Mouse (Mus musculus): ENCODE data around the gene Prnp. TPM values are rescaled to one million over a fixed set of nuclear protein-coding genes. Genes with fewer than 3 reads are reported as not detected.
A peak's percentile ranks its signal among the peaks of the same experiment; 100 is the strongest.

Gene Prnp
- polyA plus RNA-seq, 1 experiment from 2014 or later = 23.7 TPM

DNA sequence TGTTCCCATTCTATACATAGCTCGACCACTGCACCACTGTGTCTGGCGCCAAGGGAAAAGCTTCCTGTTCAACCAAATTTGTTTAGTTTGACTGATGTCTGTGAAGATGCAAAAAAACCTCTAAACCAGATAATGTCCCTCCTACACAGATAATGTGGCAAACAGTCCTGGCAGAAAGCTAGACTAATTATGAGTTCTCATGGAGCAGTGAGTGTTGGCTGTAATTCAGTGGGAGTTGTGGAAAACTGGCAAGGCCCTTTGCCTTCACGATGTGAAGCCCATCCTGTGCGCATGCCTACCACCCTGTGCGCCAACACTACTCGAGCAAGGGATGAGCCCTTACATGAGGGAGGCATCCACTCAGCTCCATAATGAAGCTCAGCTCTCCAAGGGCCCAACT lies 36.0 kb downstream of the Prnp start:
- DNase-seq (ENCODE audit: low spot score) (no peak), ATAC-seq (replicated peaks; ENCODE audit: insufficient number of reproducible peaks, low FRiP score, low TSS enrichment, low read depth) (no peak)
- Histone ChIP-seq H3K27ac (replicated peaks; ENCODE audit: low read depth, low read length) (no peak overlapping the region), H3K4me2 (ENCODE audit: low read depth, low read length) (no peak overlapping the region), H3K27me3 (ENCODE audit: control insufficient read depth, insufficient read depth, low read length) (no peaks in the 10 kb centered on the region), H3K4me3 (ENCODE audit: low read depth, low read length) (no peak overlapping the region), H3K4me1 (ENCODE audit: control insufficient read depth, insufficient read depth, low read length) (no peaks in the 10 kb centered on the region), H3K9me3 (replicated peaks; ENCODE audit: control insufficient read depth, low read length) (no peaks in the 10 kb centered on the region), H3K36me3 (replicated peaks; ENCODE audit: control insufficient read depth, insufficient read depth, low read depth, low read length) (no peaks in the 10 kb centered on the region), H3K9ac (replicated peaks; ENCODE audit: low read length) (no peak overlapping the region)
- WGBS = 92% methylated on average over 6 of the region's 6 CpGs

DNA sequence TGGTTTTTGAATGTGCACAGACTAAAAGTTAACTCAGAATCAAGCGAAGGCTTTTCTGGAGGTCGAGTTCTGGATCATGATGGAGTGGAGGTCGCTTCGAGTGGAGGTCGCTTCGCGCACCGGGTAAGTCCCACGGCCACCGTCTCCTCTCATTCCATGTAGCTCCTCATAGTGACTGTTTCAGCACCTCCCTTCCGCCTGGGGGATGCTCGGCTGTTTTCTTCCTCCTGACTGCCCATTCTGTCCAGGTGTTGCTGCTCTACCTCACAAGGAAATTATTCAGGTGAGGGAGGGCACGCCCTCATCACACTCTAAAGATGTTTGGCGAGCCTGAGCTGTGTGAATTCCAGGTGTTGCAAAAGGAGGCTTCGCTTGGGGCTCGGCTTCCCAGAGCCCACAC lies 36.6 kb downstream of the Prnp start:
- ATAC-seq (replicated peaks; ENCODE audit: insufficient number of reproducible peaks, low FRiP score, low TSS enrichment, low read depth) (no peak), DNase-seq (ENCODE audit: low spot score) (no peak)
- H3K4me2 ChIP-seq (ENCODE audit: low read depth, low read length) = no peak overlapping the region
- no peaks in the 10 kb centered on the region for H3K27me3 ChIP-seq (ENCODE audit: control insufficient read depth, insufficient read depth, low read length)
- H3K4me3 ChIP-seq (ENCODE audit: low read depth, low read length) = no peak overlapping the region
- no peak overlapping the region for H3K27ac ChIP-seq (replicated peaks; ENCODE audit: low read depth, low read length)
- no peak overlapping the region for H3K9ac ChIP-seq (replicated peaks; ENCODE audit: low read length)
- H3K36me3 ChIP-seq (replicated peaks; ENCODE audit: control insufficient read depth, insufficient read depth, low read depth, low read length) = no peaks in the 10 kb centered on the region
- no peaks in the 10 kb centered on the region for H3K9me3 ChIP-seq (replicated peaks; ENCODE audit: control insufficient read depth, low read length)
- H3K4me1 ChIP-seq (ENCODE audit: control insufficient read depth, insufficient read depth, low read length) = no peaks in the 10 kb centered on the region
- 89% methylated on average over 16 of the region's 16 CpGs for WGBS

DNA sequence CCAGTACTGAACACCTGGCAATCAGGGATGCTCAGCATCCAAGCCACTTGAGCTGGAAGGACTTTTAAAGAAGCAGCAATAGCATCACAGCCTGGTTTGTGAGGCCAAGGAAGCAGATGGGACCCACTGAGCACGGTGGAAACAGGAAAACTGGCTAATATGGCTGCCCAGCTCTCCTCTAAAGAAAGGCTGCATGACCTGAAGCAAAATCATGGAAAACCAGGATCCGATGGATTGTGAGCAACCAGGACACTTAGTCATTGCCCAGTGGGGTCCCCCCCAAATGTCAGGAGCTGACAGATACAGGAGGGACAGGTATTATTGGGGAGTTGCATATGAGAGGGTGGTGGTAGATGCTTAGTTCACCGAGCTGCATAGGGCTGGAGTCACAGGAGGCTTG lies 38.4 kb downstream of the Prnp start:
- H3K4me3 ChIP-seq (ENCODE audit: low read depth, low read length) = no peak overlapping the region
- no peak overlapping the region for H3K27ac ChIP-seq (replicated peaks; ENCODE audit: low read depth, low read length)
- 79% methylated on average over 3 of the region's 3 CpGs for WGBS
- no peaks in the 10 kb centered on the region for H3K4me1 ChIP-seq (ENCODE audit: control insufficient read depth, insufficient read depth, low read length)
- no peak overlapping the region for H3K4me2 ChIP-seq (ENCODE audit: low read depth, low read length)
- ATAC-seq (replicated peaks; ENCODE audit: insufficient number of reproducible peaks, low FRiP score, low TSS enrichment, low read depth) = no peak
- DNase-seq (ENCODE audit: low spot score) = no peak
- H3K9me3 ChIP-seq (replicated peaks; ENCODE audit: control insufficient read depth, low read length) = no peaks in the 10 kb centered on the region
- H3K36me3 ChIP-seq (replicated peaks; ENCODE audit: control insufficient read depth, insufficient read depth, low read depth, low read length) = no peaks in the 10 kb centered on the region
- peaks cover 5% of the 10 kb centered on the region; the same call in 1 of the 2 replicates for H3K27me3 ChIP-seq (ENCODE audit: control insufficient read depth, insufficient read depth, low read length)
- no peak overlapping the region for H3K9ac ChIP-seq (replicated peaks; ENCODE audit: low read length)

DNA sequence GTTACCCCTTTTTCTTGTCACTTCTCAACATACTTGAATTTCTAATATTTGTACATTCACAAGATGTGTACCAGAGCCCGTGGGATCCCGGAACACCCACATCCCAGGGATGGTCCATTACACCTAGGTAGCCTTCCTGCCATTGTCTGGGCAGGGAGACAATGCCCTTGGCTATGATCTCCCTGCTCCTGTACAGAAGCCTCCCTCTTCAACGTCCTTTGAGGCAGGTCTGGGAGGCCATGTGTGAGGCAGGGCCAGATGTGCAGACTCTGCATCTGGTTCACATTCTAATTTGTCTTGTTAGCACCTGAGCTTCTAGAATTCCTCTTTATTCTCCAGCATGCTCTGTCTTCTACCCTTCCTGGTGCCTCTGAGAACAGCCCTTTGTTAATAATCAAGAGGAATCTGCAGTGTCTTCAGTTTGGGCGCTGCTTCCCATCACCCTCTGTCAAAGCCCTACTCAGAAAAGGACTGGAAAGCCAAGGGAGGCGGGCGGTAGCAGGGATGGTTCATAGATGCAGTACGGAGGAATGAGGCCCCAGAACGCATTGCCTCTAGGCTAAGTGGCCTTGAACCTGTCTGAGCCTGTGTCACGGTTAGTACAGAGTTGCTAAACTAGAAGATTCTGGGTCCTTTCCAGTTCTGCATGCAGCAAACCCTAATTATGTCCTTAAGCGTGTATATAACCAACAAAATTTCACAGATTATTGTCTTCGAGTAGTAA lies 39.4 kb downstream of the Prnp start:
- no peaks in the 10 kb centered on the region for H3K9me3 ChIP-seq (replicated peaks; ENCODE audit: control insufficient read depth, low read length)
- no peak for ATAC-seq (replicated peaks; ENCODE audit: insufficient number of reproducible peaks, low FRiP score, low TSS enrichment, low read depth)
- no peak overlapping the region for H3K4me2 ChIP-seq (ENCODE audit: low read depth, low read length)
- no peak for DNase-seq (ENCODE audit: low spot score)
- no peaks in the 10 kb centered on the region for H3K36me3 ChIP-seq (replicated peaks; ENCODE audit: control insufficient read depth, insufficient read depth, low read depth, low read length)
- no peak overlapping the region for H3K4me3 ChIP-seq (ENCODE audit: low read depth, low read length)
- no peaks in the 10 kb centered on the region for H3K4me1 ChIP-seq (ENCODE audit: control insufficient read depth, insufficient read depth, low read length)
- no peak overlapping the region for H3K27ac ChIP-seq (replicated peaks; ENCODE audit: low read depth, low read length)
- peaks cover 10% of the 10 kb centered on the region for H3K27me3 ChIP-seq (ENCODE audit: control insufficient read depth, insufficient read depth, low read length)
- WGBS = 63% methylated on average over 11 of the region's 11 CpGs
- H3K9ac ChIP-seq (replicated peaks; ENCODE audit: low read length) = no peak overlapping the region

DNA sequence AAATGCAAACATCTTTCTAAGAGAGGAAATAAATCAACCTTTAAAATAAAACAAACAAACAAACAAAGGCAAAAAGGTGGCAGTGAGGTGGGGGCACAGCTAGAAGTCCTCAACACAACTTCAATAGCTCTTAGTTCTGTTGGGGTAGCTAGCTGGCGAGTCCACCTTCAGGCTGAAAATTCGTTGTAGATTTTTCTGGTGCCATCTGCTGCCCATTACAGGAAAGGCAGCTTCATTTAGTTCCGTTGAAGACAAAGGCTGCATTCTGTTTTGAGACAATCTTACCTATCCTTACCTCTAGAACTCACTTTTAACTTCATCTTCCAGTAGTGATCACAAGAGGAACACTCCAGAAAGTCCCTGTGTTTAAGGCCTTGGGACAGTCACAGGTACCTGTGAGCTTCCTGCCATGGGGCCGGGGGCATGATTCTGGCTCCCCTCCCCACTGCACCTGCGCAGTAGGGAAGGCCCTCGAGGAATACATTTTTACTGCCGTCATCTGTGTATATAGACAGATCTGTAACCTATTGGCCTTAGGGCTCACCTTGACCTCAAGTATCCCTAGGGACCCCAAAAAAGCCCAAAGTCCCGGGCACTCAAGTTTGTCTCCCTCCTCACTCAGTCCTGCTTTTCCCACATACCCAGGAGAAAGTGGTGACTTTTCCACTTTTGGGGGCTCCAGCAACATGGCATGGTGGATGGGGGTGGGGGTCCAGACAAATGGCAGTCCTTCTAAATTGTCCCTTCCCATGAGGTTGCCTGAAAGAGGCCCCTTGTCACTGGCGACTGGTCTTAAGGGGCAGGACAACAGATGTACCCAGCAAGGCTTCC lies 40.3 kb downstream of the Prnp start:
- H3K9me3 ChIP-seq (replicated peaks; ENCODE audit: control insufficient read depth, low read length) = no peaks in the 10 kb centered on the region
- H3K27me3 ChIP-seq (ENCODE audit: control insufficient read depth, insufficient read depth, low read length) = peaks cover 10% of the 10 kb centered on the region
- no peak overlapping the region for H3K4me3 ChIP-seq (ENCODE audit: low read depth, low read length)
- no peak overlapping the region for H3K27ac ChIP-seq (replicated peaks; ENCODE audit: low read depth, low read length)
- no peak overlapping the region for H3K4me2 ChIP-seq (ENCODE audit: low read depth, low read length)
- DNase-seq (ENCODE audit: low spot score) = peak; percentile 75
- ATAC-seq (replicated peaks; ENCODE audit: insufficient number of reproducible peaks, low FRiP score, low TSS enrichment, low read depth) = 0 out of 2 replicates have a peak, but pooled peaks have one; percentile 29
- WGBS = 49% methylated on average over 9 of the region's 9 CpGs
- no peaks in the 10 kb centered on the region for H3K4me1 ChIP-seq (ENCODE audit: control insufficient read depth, insufficient read depth, low read length)
- H3K9ac ChIP-seq (replicated peaks; ENCODE audit: low read length) = no peak overlapping the region
- no peaks in the 10 kb centered on the region for H3K36me3 ChIP-seq (replicated peaks; ENCODE audit: control insufficient read depth, insufficient read depth, low read depth, low read length)

DNA sequence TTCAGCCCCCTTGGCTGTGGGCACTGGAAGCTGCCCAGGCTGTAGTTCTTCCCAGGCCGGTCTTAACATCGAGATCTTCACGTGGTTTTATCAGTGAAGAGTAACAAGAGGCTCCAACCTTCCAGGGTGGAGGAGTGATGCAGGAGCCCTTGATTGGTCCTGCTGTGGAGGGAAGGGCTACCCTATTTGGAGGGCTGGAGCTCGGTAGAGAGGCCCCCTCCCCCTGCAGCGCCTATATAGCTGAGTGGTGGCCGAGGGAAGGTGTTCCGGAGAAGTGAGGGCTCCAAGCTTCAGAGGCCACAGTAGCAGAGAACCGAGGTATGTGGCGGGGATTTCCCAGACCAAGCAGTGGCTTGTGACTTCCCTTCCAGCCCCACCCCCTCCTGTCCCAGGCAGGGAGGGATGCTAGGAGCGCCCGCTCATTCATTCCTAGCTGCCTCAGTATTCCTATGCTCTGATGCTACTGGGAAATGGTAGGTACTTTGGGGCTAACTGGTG lies 40.9 kb downstream of the Prnp start, which contains the start of gene Prnd:
Gene Prnd (plus strand): TSS at position 264 of the 498 bp plus-strand sequence.
- Histone ChIP-seq H3K36me3 (replicated peaks; ENCODE audit: control insufficient read depth, insufficient read depth, low read depth, low read length) (no peaks in the 10 kb centered on the region), H3K27me3 (ENCODE audit: control insufficient read depth, insufficient read depth, low read length) (peaks cover 10% of the 10 kb centered on the region), H3K27ac (replicated peaks; ENCODE audit: low read depth, low read length) (no peak within 1 kb of the TSS), H3K9me3 (replicated peaks; ENCODE audit: control insufficient read depth, low read length) (no peaks in the 10 kb centered on the region), H3K9ac (replicated peaks; ENCODE audit: low read length) (no peak within 1 kb of the TSS), H3K4me3 (ENCODE audit: low read depth, low read length) (no peak within 1 kb of the TSS), H3K4me1 (ENCODE audit: control insufficient read depth, insufficient read depth, low read length) (no peaks in the 10 kb centered on the region), H3K4me2 (ENCODE audit: low read depth, low read length) (no peak within 1 kb of the TSS)
- DNase-seq (ENCODE audit: low spot score) (peak; percentile 26), ATAC-seq (replicated peaks; ENCODE audit: insufficient number of reproducible peaks, low FRiP score, low TSS enrichment, low read depth) (0 out of 2 replicates have a peak, but pooled peaks have one; percentile 10)
- WGBS = 12% methylated on average over 11 of the region's 11 CpGs

DNA sequence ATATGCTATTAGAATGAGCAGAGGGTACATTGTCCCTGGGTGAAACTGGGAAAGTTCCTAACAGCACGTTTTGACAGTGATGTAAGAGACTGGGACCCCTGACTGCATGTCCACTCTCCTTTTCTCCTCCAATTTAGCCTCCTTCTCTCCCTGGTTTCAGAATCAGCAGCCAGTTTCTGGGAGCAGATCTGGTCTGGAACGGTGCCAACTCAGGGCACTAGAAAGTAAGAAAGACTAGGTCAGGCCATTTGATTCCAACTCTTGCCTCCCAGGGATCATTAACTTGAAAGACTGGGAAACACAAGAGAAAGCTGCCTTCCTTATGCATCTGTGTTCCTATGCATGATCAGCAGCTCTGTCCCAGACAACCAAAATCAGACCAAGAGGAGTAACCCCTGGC lies 42.7 kb downstream of the Prnp start:
- no peak overlapping the region for H3K4me2 ChIP-seq (ENCODE audit: low read depth, low read length)
- H3K4me1 ChIP-seq (ENCODE audit: control insufficient read depth, insufficient read depth, low read length) = no peaks in the 10 kb centered on the region
- peaks cover 10% of the 10 kb centered on the region for H3K27me3 ChIP-seq (ENCODE audit: control insufficient read depth, insufficient read depth, low read length)
- H3K4me3 ChIP-seq (ENCODE audit: low read depth, low read length) = no peak overlapping the region
- H3K36me3 ChIP-seq (replicated peaks; ENCODE audit: control insufficient read depth, insufficient read depth, low read depth, low read length) = no peaks in the 10 kb centered on the region
- ATAC-seq (replicated peaks; ENCODE audit: insufficient number of reproducible peaks, low FRiP score, low TSS enrichment, low read depth) = no peak
- no peaks in the 10 kb centered on the region for H3K9me3 ChIP-seq (replicated peaks; ENCODE audit: control insufficient read depth, low read length)
- DNase-seq (ENCODE audit: low spot score) = no peak
- H3K27ac ChIP-seq (replicated peaks; ENCODE audit: low read depth, low read length) = no peak overlapping the region
- 66% methylated on average over 2 of the region's 2 CpGs for WGBS
- no peak overlapping the region for H3K9ac ChIP-seq (replicated peaks; ENCODE audit: low read length)
